Mouse (Mus musculus) brain, embryonic 18.5 days (tissue): Measurements from ENCODE around the gene Plcl1.

ENCODE experiments used
- DNase-seq: peaks from one replicate; pipeline ENCODE4 v3.0.0-alpha.2; 2012; ENCODE audit warnings: low read depth, low spot score

The Plcl1 gene

DNA sequence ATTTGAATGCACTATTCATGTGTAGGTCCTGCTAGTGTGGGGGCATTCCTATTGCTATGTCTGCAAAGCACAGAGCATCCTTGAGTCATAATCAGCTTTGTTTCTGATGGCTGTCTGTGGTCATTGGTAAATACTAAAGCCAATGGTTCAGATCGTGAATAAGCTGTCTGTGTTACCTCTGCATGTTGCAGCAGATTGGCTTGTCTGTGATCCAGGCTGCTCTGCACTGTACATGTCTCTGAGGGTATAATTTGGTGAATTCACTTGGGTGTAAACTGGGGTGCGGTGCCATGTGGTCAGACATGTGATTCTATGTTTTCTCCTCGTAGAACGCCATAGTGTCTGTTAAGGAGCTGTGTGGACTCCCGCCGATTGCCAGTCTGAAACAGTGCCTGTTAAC, 295.9 kb downstream of the Plcl1 start:
- no peak for DNase-seq

DNA sequence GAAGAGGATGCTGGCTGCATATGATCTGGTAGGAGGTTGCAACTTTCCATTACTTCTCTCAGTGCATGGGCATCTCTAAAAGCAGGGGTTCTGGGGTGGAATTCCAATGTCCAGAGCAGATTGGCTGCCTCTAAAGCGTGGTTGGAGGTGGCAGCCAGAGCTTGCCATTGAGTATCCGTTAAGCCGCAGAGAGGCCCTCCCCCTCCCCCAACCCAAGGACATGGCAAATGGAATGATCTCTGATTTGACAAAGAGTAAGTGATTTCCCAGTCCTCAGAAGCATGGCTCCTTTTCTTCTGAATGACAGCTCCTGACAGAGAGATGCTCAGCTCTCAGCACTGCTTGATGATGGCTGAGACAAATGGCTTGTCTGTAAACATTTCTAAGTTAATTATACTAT, 296.4 kb downstream of the Plcl1 start:
- no peak for DNase-seq

DNA sequence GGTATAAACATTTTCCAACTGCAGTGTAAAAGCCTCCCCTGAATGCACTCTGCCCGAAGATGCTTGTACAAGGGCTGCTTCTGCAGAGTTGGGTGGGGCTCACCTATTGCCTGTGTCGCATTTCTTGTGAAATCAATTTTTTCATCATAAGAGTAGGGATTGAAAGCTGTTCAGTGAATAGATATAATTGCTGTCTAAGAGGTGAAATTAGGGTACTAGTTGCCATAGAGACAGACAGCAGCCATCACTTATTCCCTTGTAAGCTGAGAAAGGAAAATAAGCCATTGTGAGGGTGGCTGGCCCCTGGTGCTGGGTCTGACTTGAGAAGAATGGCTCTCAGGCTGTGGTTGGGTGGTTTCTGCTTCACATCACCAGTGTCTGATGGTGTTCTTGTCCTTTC, 299.0 kb downstream of the Plcl1 start:
- DNase-seq, result no peak

DNA sequence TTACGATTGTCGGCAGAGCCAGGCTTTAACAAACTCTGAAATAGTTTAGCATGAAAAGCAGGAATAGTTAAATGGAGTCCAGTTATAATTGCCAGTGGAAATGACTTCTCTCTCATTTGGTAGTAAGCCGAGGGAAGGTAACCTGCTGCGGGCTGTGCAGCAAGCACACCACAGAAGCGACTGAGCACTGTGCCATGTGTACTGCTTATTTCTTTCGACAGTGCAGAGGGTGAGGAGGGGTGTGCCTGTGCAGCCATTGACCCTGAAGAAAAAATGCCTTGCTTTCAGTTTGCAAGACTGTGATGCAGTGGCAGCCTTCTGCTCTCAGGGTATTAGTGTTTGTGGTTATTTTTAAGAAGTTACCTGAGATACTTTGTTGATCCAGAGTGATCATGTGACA, 299.5 kb downstream of the Plcl1 start:
- DNase-seq, result no peak

DNA sequence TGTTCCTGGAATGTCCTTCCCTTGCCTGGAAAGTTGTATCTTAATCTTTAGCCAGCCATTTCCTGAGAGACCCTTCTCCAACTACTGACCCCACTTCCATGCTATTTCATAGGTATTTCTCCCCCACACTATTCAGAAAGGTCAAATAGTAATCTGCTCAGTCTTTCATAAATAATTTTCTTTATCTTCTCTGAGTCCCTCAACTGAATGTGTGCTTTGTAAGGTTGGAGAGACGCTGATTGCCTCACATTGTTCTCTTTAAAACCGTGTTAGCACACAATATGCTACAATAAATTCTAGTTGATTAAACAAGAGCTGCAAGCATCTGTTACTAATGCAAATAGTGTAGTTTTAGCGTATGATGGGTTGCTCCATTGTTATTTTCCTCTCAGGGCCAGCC, 300.0 kb downstream of the Plcl1 start:
- no peak for DNase-seq

DNA sequence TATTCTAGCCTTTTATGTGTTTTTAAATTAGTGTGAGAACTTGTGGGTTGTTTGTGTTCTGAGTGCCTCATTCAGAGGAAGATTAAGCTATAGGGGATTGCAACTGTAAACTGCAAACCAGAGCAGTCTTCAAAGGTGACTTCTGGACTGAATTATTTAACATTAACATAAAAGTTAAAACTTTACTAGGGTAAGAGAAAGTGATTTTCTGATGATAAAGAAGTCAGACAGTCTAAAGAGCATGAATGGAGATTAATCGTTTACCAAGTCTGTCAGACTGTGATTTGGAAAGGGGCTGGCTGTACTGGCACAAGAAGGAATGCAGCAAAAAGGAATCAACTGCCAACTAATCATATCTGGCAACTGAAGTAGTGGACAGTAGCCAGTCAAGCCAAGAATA, 301.2 kb downstream of the Plcl1 start:
- DNase-seq, result no peak

DNA sequence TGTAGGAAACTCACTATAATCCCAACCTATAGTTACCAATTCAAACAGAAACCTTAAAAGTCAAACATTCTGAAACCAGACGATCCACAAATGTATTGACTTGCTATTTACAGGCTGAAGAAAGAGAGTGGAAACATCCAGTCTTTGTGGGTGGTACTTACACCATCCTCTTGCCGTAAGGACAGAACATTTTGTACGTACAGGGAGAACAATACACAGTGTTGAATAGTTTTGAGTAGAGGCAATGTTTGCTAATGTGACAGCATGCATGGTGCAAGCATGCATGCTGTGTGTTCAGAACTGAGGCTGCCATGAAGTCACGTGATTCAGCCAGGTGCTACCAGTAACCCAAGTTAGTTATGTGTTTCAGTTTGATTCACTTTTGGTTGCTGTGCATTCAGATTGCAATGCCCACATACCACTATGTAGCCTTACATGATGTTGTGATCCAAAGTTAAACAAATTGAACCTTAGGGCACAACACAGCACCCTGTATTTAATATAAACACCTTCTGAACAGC, 311.6 kb downstream of the Plcl1 start:
- no peak for DNase-seq

DNA sequence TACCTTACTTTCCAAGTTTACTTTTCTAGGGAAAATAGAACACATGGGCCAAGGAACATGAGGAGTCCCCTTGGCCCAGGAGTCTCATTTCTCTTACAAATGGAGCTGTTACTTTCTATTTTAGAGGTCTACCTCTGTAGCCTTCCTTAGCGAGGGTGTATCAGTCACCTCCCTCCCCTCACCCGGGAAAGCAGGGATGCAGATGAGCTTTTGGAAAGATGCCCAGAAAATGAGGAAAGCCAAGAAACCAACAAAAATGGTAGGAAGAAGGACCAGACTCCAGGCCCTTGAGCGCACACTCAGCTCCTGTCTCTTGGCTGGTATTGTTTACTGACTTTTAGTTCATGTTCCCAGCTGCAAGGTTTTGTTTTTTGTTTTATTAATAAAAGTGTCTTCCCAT, 319.7 kb downstream of the Plcl1 start:
- no peak for DNase-seq

DNA sequence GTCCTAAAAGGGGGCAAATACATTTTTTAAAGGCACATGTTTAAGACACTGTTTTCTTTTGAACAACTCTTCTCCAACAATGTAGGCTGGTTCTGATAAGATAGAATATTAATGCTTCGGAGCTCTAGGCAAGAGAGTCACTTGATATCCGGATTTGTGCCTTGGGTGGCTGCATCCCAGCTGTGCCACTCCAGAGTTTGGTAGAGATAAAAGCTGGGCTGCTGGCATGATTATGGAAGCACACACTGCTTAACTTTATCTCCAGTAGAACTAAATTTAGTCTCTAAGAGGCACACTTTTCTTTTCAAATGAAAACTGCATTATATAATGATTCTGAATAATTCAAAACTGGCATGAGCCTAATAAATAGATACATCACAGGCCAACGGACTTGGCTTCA, 323.6 kb downstream of the Plcl1 start:
- no peak for DNase-seq

DNA sequence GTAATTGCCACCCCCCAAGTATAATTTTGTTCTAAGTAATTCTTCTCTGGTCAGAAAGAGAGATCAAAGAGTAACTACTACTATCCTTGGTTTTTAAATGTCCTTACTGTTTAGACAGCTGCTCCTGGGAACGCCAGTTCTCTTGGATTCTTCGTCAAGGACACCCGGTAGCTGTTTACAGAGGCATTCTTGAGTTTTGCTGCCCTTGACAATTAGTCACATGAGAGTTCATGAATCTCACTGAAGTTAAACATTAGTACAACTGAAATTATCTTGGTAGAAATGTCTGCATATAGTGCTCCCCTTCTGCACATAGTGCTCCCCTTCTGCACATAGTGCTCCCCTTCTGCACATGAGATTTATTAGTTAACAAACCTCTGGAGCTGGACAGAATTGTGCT, 327.2 kb downstream of the Plcl1 start:
- DNase-seq, result no peak

DNA sequence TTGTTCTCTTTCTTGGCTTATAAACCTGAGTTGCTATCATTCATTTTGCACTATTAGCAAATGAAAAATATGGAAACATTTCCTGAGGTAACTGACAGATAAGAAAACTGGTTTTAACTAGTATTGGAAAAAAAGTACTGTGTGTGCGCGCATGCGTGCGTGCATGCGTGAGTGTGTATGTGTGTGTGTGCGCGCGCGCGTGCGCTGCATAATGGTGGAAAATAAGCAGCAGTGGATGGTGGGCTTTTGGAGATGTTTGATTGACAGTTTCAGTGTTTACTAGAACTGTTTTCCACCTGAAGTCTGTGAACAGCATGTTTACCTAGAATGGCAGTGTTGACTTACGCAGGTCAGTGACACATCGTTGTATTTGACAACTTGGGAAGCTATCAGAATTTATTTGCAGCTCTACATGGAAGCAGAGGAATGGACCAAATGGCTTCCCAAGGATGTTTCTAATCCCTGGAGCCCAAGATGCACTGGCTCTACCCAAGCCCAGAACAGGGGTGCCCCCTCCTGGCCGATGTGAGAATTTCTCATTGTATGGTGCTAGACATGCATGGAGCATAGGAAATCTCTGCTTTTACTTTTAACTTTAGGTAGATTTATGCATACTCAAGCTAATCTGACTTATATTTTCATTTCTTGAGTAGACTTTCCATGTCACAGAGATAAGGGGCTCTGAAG, 330.5 kb downstream of the Plcl1 start:
- DNase-seq, result peak; percentile 60

DNA sequence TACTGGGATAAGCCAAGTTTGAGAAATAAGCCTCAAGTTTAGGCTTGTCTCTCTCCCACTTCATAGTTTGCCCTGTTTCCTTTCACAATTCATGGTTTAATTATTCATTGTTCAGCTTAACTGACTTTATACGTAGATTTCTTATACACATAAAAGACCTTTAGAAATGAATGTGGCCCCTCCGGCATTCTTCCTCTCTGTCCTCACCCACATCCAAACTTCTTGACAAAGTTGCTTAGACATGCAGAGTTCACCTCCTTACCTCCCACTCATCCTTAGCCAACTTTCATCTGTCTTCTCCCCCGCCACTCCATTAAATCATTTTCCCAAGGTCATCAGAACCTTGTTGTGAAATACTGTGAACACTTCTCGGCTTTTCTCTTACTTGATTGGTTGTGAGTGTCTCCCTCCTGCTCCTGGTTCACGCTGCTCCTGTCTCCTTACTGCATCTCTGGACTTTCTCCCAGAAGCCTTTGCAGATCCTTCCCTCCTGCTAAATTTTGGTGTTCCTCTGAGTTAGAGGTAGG, 331.1 kb downstream of the Plcl1 start:
- DNase-seq, result no peak

DNA sequence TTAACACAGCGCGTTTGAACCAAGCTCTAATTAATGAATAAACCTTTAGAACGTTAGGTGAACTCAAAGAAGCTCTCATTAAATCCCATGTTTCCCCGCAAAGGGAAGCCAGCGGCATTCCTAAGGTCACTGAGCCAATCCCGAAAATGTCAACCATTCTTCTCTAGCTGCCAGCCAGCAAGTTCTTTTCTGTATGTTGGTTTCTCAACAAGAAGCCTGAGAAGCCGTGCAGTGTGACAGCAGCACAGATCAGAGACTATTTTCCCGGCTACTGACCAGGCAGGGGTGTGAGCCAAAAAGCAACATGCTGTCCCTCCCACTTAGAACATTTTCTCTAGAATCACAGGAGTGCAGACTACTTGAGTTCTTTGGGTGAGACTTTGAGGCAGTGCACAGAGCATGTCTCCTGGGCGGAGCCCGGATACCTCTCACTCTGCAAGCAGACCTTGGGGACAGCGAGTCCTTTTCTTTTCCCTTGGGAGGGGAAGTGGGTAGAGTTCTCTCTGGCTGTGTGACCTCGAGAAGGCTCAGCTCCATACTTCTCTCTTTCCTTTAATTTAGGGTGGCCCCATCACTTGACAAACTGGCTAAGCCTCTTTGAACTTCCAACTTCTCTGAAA, 333.1 kb downstream of the Plcl1 start:
- DNase-seq, result no peak

DNA sequence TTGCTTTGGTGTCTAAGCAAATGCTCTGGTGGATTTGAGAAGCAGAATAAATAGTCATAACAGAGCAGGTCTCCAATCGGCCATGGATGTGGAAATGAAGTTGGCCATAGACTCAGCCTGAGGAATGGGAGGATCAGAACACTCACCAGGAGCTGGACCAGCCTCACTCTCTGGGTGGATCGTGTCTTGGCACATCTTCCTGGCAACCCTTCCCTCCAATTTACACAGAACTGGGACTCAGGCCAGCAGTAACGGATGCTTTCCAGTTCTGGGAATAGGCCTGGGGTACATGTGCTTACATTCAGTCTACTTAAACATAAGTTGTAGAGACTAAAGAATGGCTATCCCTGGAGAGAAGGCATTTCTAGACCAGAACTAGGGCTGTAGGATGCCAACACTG, 336.2 kb downstream of the Plcl1 start:
- DNase-seq, result peak; percentile 42

DNA sequence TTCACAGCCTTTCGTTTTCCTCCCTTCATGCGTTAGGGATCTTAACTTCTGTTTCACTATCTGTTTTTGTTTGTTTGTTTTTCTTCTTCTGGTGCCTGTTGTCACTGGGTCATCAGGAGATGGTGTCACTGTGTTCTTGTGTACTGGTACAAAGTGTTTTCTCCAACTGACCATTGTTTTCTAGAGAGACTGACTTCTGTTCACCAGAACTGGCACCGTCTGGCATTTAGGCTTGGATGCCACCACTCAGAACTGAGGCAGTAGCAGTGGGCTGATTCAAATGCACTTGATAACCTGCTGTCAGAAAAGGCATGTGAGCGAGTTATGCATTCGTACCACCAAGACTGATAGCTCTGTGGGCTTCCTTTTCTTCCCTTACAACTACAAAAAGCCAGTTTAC, 342.8 kb downstream of the Plcl1 start:
- no peak for DNase-seq

DNA sequence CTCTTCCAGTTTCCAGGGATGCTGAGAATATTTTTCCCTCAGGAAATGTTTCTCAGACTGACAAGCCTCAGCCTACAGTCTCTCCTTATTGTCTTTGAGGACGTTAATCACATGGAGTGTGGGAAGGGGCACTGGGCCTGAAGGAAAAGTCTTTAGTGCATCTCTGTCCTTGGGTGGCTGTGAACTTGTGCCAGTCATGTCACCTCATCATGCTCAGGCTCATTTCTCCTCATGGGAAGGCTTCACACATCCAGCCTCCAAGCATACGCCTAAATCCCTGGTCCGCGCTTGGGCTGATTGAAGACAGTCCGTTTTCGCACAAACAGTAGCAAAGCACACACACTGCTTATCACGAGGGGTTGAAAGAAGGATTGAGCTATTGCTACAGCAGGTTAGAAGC, 344.0 kb downstream of the Plcl1 start:
- DNase-seq, result no peak

DNA sequence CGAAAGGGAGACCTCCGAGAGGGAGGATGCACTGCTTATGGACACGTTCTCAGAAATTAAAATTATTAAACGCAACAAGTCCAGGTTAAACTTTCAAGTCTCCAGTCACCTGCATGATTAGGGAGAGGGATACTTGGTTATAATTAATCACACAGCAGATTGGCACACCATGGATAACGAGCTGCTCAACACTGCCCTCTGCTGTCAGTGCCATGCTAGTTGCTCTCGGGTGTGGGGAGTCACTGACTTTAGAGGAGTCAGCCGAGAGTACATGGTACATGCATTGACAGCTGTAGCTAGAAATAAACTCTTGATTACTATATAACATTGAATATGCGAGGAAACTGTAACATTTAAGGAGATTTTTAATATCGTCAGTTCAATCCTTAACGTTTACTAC, 350.0 kb downstream of the Plcl1 start:
- no peak for DNase-seq

DNA sequence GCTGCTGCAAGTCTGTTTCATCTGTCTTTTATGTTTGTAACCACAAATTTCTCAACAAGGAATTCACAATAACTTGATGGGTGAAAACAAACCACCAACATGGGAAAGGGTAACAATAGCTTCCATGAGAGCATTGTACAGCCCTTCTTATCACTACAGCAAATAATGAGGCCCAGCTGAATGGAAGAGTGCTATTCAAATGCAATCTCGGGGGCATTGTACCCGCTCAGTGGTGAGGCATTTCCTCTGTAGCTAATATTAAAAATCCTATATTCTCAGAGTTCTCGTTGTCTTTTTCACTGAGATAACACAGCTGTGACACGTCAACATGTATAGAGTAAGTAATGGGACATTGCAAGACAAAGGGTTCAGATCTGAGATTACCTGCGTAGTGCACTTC, 356.6 kb downstream of the Plcl1 start:
- no peak for DNase-seq

DNA sequence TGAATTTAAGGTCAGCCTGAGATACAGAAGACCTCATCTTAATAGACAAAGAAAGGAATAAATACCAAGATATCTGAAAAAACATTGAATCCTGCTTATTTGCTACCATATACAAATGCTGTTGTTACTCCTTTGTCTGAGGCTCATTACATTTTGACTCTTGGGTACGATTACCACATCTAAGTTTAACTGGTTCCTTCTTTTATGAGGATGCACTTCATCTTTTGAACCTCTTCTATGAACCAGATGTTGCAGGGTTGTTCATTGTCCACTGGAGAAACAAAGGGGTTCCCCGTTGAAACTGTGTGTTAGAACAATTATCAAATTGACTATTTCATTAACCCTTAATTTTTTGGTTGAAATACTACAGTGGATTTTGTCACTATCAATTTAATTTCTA, 357.4 kb downstream of the Plcl1 start:
- no peak for DNase-seq

DNA sequence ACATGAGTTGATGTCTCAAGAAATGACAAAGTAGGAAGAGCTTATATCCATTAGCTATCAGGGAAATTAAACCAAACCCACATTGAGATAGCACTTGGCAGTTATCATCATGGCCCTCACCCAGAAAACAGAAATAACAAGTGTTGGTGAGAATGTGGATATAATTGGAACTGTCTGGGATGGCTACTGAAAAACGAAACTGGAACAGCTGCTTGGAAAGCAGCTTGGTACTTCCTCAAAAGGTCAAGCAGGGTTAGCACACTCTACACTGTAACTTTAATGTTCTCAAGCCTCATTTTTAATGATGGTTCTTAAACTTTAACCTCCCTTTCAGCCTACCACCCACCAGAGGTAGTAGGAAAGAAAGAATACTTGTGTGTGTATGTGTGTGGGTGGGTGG, 361.0 kb downstream of the Plcl1 start:
- DNase-seq, result no peak

DNA sequence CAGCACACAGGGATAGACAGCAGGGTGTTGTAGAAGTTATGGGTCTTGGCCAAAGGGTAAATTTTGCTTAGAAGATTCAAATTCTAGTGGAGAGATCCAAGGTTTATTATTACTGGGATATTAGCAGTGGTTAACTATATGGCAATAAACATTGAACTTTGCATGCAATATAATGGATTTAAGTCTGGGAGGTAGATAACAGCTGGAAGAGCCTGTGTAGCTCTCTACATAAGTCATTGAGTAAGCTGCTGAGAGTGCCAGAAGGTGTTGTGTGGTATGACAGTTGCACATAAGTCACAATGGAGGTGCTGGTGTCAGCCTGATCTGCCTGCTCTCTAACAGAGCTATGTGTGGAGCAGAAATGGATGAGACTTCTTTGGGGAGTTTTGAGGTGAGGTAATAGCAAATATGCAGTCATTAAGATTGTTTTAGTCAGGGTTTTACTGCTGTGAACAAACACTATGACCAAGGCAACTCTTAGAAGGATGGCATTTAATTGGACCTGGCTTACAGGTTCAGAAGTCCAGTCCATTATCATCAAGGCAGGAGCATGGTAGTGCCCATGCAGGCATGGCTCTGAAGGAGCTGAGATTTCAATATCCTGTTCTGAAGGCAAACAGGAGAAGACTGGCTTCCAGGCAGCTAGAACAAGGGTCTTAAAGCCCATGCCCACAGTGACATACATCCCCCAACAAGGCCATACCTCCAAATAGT, 364.5 kb downstream of the Plcl1 start:
- DNase-seq, result no peak

DNA sequence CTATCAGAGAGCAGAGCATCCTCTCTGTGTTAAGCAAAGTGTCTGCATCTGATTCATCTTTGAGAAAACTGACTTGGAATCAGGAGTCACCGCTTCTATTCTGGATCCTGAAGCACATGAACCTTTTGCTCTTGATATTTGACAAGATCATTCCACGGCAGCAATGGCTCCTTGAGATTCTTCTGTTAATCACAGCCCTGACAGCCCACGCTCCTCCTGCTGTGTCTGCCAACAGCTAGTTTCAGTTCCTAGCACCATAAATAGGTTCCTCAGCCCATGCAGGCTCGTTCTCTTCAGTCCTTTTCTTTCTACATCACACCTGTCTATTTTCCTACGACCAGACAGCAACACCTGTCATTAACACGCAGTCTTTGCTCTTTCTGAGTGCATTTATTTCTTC, 387.1 kb downstream of the Plcl1 start:
- peak; percentile 2 for DNase-seq
